Mouse (Mus musculus) spleen, postnatal 10 days (tissue): ENCODE measurements at regions not wholly inside any gene's neighbourhood (a gene's known extent, or its start where the extent isn't known, plus 50 kb on each side); places are given as distances from the start of the nearest gene placed in this dataset.

Experiments used
- DNase-seq, 2 experiments: peaks; one replicate each; pipeline ENCODE4 v3.0.0; 2021 to 2022; ENCODE audit warnings: low spot score in 2 of 2

GRCm38 (mm10) chr12:25160990-25161843, 64.3 kb upstream of the Id2 start:
- no peak for DNase-seq

DNA sequence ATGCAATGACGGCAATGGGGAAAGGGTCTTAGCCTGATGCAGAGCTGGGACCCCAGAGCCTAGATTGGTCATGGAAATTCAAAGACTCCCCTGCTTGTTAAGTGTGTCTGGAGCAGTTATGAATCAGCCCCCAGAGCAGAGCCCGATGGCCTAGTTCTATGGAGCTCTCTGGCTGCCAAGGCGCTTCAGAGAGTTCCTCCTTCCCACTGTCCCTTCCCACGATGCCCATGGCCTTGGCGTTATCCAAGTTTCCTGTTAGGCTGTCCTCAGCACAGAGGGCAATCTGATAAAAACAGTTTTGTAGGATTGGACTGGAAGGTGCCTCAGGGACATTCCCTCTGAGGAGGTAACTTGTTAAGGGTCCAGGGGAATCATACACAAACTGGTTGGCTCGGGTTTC, 62.2 kb upstream of the Id2 start:
- no peak for DNase-seq

DNA sequence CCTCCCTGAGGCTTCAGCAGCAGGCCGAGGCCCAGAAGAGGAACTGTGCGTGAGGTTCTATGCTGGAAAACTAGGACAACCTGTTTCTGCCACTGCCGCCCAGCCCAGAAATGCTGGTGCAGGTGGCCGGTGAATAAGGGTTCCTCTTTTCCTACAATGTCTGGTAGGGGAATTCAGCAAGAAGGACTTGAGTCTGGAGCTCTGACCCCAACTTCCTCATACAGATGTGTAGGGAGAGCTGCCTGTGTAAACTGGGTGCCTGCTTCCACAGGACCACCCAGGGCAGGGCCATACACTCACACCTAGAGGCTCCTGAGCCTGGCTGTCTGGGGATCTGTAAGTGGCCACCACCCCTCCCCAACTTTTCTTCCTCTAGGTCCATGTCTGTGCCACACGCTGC, 60.3 kb upstream of the Id2 start:
- DNase-seq = no peak

GRCm38 (mm10) chr12:25155396-25155795, 58.5 kb upstream of the Id2 start:
- DNase-seq = no peak

- no peak for DNase-seq
Observed at GRCm38 (mm10) chr12:25148099-25148498, 51.2 kb upstream of the Id2 start.
